Mouse (Mus musculus): ENCODE data around the gene Actn1. TPM values are rescaled to one million over a fixed set of nuclear protein-coding genes. Genes with fewer than 3 reads are reported as not detected.

Actn1 gene
- total RNA-seq, 2 experiments from 2014 or later: 13.9 to 18.2 TPM

DNA sequence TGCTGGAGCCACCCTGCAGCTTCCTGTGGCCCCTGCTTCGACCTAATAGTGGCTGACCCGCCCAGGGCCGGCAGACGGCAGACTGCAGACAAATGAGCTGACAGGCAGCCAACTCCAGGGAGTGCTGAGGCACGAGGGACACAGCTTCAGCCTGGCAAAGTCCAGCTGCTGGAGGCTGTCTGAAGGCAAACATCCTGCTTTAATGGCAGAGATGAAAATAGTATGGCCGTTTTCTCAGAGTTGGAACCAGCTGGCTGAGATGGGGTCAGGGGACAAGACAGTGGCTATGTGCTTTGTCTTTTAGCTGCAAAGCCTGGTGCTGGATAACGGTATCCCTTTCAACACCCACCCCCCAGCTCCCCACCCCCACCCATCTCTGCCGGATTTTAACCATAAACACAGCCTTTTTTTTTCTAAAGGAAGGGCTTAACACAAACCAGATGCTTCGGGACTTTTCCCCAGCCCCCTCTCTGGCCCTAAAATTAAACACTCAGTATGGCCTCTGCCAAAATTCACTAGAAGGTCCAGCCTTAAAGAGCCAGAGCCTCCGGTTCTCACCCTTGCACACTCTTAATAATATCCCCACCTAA, 30.0 kb downstream of the Actn1 start:
- ATAC-seq (replicated peaks; ENCODE audit: poor library complexity, severe bottlenecking): no peak

DNA sequence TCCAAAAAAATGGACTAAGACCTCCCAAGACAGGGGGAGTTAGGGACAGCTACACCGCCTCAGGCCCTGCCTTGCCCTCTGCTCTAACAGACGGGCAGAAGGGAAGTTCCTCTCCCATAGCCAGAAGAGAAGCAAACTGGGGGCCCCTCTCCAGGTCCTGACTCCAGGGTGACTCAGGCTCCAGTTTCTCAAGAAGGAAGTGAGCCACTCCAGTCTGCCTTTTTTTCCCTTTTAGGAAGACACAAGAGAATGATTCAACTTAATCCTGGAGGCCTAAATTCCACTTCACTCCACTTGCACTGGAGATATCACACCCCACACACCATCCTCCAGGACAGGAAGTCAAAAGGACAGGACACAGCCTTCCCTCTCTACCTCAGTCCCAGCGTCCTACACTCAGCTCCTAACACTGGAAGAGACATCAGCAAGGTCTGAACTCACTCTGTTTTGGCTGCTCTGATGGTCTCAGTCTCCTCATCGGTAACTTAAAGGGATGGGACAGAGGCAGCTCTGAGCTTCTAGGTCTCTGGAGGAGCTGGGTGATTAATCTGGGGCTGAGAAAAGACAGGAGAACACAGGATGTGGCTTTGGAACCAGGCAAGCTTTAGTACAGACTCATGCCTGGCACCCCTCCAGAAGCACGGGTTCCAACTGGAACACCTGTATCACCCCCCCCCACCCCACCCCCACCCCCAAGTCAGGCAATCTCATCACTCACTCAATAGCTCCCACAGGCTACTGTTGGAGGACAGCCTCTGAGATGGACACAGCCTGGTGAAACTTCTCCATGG, 31.0 kb downstream of the Actn1 start:
- ATAC-seq (replicated peaks; ENCODE audit: poor library complexity, severe bottlenecking): peak; percentile 80

DNA sequence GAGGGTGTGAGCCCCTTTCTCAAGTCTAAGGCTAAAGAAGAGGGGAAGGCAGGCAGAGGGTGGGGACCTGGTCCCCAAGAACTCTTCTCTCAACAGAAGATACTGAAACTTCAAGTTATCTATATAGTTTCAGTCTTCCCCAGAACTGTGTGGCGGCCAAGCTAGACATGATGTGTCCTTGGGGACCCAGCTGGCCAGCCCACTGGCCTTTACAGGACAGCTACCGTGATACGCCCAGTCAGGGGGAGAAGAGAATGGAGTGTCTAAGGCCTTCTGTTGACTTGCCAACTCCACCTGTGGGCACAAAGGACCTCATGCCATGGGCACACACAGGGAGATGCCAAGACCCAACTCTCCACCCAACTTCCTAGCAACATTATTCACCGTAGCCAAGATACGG, 31.8 kb downstream of the Actn1 start:
- ATAC-seq (replicated peaks; ENCODE audit: poor library complexity, severe bottlenecking): no peak

DNA sequence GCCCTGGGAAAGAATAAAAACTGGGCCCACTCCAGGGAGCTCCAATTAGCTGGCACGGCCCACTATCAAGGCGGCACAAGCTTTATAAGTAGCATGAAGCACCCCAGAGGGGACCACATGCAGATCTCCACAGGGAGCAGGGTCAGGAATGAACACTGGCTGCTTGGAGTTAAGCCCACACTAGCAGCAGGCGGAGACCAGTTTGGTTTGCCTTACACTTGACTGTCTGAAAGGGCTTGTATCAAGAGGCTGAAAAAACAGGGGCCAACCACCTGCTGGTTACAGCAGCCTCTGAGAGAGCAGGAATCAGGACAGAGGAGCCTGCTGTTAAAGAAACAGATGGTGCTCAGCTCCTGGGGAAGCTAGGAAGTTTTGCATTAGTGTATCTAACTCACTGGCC, 32.3 kb downstream of the Actn1 start:
- no peak for ATAC-seq (replicated peaks; ENCODE audit: poor library complexity, severe bottlenecking)

DNA sequence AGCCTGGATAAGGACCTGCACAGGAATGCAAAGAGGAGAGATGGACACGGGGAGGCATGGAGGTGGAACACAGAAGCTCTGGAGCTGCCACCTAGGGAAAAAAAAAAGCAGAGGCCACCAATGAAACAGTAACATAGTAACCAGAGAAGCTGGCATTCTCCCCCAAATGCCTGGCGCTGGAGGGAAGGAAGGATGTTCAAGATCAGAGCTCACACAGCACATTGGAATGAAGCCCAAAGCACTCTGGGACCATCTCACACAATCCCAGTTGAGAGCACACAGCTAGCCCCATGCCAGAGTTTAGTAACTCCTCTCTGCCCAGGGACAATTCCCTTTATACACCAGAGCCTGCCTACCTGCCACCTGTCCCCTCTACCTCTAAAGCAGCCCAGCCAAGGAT, 34.1 kb downstream of the Actn1 start:
- no peak for ATAC-seq (replicated peaks; ENCODE audit: poor library complexity, severe bottlenecking)

DNA sequence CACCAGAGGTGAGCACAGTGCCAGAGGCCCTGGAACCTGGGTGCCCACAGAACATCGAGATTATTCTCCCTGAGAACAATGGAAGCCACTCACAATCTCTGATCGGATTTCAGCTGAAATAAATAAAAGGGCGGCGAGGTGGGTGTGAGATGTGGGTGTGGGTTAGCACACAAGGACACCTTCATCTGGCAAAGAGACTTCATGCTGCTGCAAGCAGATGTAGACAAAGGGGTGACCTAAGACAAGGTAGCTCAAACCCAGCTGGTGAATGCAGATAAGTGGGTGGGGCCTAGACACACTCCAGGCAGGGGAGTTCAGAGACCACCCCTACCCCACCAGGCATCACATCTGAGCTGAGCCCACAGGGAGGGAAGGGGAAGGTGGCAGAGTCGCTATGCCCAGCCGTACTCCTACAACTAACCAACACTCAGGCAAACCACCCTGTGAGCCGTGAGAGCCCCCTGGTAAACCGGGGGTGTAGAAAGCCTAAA, 35.9 kb downstream of the Actn1 start:
- no peak for ATAC-seq (replicated peaks; ENCODE audit: poor library complexity, severe bottlenecking)

DNA sequence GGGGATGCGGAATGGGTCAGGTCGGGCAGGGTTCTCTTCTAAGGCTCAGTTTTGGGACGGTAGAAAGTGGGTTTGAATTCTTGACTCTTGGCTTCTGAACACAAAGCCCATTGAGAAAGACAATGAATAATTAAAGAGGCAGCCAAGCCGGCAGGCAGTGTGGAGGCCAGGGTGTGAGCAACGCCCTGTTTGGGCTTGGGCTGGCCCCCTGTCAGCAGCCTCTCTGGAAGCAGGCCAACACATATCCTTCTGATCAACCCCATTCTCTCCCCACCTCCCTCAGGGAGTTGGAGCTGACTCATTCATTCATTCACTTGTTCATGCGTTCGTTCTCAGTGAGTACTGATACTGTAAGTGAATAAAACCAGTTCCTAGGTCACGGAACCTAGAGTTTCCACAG, 36.7 kb downstream of the Actn1 start:
- ATAC-seq (replicated peaks; ENCODE audit: poor library complexity, severe bottlenecking): no peak

DNA sequence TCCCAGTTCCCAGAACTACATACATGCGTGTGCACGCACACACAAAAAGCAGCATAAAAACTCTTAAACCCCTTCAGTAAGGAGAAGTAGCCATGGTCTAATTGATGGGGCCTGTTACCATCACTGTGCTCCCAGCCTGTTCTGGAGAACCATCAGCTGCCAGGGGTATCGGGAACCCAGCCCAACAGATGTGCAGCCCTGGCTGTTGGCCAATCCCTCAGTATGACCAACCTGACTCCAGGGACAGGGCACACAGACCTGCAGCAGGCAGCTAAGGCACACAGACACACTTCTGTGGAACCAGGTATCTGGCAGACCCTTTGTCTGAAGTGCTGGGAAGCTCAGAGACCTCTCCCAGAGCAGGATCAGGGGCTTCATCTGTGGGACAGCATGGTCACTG, 37.7 kb downstream of the Actn1 start:
- no peak for ATAC-seq (replicated peaks; ENCODE audit: poor library complexity, severe bottlenecking)

DNA sequence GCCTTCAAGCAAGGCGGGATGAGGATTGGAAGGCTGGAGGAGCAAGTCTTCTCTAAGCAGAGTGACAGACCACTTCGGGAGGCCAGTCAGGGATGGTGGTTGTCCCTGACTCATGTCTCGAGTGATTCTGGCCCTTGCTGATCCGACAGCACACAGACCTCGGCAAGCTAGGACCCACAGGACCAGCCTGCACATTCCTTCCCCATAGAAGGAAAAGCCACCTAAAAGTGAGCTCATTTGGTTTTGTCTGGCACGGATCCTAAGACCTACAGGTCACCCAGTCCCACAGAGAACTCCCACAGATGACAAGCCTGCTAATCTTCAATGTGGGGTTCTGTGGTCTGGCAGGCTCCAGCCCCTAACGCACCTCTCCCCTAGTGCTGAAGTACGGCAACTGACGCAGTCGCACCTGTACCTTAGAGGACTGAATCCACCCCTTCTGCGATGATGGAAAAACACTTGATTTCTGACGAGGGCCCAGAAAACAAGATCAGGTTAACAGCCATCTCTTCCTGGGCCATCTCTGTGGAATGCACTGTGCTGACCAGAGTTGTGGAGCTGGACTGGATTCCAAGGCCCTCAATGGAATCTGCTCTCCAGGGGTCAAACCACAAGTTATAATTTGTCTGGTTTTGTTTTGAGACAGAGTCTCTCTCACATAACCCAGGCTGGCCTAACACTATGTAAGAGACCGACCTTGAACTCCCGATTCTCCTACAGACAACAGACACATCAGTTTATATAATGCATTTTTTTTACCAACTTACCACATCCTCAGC, 39.7 kb downstream of the Actn1 start:
- no peak for ATAC-seq (replicated peaks; ENCODE audit: poor library complexity, severe bottlenecking)

DNA sequence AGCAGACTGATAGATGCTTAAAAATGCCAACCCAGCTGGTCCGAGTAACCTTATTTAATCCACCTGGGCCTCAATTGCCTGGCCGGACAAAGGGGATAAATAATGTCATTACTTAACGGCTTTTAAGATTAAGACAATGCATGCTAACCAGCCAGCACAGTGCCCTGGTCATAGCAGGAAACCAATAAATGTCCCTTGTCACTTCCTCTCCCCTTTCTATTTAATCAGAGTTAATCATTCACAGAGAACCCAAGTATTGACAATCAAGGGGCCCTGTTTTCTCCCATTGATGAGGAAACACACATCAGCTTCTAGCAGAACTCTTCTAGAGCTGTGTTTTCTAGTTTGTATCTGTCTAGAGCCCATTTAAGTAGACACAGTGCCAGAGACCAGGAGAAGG, 41.4 kb downstream of the Actn1 start:
- no peak for ATAC-seq (replicated peaks; ENCODE audit: poor library complexity, severe bottlenecking)

DNA sequence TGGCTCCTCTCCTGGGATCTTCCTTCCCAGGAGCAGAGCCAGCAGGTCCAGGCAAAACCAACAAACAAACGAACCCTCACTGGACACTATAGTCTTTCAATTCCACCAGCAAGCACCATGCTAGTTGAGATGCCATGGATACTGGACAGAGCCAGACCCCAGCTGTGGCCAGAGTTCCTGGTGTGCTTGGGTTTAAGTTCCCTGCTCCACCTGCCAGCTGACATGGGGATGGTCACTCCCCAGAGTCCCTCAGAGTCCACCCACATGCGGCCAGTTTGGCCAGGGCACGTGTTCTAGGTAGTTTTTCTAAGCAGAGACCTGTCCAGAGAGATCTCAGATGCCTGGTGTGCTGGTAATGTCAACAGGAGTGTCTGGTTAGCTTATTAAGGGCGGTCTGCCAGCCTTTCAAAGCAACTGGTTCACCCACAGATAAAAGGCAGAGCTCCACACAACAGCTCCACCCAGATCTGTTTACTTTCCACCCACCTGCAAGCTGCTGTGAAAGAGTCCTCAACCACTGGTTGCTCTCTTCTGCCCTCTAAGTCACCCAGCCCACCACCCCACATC, 42.0 kb downstream of the Actn1 start:
- no peak for ATAC-seq (replicated peaks; ENCODE audit: poor library complexity, severe bottlenecking)

DNA sequence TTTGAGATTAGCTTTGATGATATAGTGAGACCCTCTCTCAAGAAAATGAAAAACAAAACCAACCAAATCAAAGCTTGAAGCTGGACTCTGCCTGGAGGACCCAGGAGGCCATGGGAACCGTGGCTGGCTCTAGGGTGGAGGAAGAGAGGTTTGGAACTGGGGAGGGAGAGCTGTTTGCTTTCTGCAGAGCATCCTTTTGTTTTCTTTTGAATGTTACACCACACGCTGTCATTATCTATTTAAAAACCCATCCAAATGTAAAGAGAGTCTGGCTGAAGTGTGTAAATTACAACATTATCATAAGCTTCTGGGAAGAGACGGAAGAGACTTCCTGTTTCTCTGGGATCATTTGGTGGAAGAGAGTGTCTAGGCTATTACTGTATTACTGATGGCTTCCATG, 43.1 kb downstream of the Actn1 start:
- no peak for ATAC-seq (replicated peaks; ENCODE audit: poor library complexity, severe bottlenecking)

DNA sequence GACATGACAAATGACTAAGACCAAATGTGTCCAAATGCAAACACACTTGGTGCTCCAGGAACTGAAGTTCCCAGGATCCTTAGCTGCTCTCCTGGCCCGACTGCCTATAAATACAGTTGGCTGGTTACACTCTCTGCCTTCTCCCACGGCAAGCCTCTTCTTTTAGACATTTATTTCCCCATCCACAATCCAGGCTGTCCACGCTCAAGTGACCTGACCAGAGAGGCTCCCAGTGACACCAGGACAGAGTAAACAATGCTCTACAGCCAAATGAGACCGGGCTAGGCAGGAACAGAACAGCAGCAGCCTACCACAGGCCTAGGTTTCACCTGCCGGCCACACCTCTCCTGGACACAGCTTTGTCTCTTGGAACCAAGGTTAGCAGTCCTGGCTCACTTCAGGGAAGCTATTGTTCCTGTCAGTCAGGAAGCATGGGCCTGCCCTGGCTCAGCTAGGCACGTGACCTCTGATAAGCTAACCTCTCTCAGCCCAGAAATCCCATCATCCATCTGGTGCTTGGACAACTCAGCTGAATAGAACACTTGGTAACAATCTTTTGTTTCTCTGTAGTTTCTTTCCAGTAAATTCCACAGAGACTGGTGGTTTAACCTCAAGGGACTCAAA, 43.8 kb downstream of the Actn1 start:
- ATAC-seq (replicated peaks; ENCODE audit: poor library complexity, severe bottlenecking): no peak

DNA sequence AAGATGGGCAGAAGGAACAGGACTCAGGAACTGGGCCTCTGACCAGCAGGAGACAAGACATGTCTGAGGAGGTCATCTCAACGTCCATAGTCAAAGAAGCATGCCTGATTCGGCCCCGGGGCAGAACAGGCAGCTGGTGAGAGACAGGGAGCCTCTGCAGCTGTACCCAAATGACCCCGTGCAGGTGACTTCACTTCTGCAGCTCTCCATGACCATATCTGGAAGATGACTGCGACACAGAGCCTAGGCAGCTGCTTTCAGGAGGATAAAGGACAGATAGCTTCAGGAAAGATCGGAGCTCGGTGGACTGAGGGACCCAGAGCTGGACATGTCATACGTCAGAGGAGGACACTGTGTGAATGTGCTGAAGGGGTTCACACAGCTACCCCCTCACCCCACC, 46.4 kb downstream of the Actn1 start:
- no peak for ATAC-seq (replicated peaks; ENCODE audit: poor library complexity, severe bottlenecking)

DNA sequence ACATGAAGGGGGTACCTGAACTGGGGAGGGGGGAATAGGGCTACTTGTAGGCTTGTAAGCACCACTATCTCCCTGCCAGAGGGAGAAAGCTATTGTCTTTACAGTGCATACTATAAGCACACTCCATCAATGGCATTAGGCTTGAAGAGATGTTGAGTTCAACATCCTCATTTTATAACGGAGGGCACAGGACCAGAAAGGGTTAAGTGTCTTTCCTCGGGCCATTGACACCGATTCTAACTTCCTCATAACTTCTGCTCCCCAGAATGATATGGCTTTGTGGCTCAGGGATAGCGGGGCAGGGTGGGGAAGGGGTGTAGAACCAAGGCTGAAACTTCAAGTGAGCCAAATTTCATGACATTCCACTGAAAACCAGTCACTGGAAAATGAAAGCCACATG, 46.9 kb downstream of the Actn1 start:
- peak; percentile 66 for ATAC-seq (replicated peaks; ENCODE audit: poor library complexity, severe bottlenecking)

DNA sequence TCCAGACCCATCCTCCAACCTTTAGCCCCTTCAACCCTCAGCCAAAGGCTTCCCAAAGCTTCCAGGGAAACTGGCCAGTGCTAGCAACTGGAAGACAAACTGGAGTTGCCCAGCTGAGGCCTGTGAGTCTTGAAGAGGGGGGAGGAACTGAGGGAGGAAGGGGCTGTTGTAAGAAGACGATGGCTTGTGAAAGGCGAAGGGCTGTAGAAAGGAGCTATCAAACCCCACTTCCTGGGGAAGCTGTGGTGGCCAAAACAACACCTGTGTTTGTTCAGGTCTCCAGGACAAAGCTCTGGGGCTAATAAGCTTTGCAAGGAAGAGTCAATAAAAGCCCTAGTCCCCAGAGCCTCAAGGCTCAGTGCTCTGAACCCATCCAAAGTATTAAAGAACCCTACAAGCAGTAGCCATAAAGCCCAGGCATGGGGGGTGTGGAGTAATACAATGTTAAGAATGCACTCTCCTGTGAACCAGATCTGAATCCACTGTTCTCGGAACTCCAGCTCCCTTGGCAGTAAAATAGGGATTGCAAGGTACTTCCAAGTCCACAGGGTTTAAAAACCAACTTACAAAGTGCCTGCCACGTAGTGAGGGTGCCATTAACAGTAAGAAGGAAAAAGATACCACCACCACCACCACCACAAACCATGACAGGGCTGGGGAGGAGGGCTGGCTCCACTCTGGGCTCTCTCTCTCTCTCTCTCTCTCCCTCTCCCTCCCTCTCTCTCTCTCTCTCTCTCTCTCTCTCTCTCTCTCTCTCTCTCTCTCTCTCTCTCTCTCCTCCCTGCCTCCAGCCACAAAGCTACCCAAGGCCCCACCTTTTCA, 49.2 kb downstream of the Actn1 start:
- peak; percentile 73 for ATAC-seq (replicated peaks; ENCODE audit: poor library complexity, severe bottlenecking)

DNA sequence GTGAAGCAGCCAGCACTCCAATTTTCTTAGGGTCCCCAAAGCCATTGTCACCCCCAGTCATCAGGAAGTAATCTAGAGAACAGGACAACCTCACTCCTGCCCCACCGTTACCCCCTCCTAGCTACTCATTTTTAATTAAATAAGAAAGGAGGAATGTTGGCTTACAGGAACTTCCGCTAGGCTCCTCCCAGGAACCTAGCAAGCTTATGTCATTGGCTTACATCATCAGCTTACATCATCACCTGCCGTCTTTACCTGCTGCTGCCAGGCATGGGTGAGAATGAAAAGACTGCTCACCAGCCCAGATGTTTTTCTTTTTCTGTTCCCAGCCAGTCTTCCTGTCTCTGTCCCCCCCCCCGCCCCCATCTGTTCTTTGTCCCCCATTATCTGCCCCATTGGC, 50.3 kb downstream of the Actn1 start:
- no peak for ATAC-seq (replicated peaks; ENCODE audit: poor library complexity, severe bottlenecking)

DNA sequence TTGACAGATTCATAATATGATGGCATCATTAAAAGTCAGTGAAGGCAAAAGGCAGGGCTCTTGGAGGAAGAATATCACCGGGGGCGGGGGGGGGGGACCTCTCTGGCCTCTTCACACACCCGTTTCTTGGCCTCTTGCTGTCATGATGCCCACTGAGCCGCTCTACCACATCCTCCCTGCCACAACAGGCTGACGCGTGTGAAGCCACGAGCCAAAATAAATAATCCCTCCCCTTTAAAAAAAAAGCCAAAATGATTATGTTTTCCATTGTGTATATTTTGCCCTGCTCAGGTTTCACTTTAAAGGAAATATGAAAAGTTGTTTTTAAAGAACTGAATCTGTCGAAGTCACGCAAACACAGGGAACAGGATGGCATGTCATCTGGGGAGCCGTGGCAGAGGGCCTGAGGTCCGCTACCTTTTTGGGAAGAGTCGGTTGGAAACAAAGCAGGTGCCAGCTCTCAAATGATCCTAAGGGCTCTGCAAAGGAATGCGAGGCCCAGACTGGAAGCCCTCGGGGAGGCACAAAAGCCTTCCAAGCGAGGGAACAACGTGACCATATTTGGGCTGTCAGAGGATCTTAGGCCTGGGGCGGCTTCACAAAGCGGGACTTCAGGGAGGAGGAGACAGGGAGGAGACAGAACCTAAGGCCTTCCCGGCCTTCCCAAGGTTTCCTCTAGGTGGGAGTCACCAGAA, 51.9 kb downstream of the Actn1 start:
- no peak for ATAC-seq (replicated peaks; ENCODE audit: poor library complexity, severe bottlenecking)

DNA sequence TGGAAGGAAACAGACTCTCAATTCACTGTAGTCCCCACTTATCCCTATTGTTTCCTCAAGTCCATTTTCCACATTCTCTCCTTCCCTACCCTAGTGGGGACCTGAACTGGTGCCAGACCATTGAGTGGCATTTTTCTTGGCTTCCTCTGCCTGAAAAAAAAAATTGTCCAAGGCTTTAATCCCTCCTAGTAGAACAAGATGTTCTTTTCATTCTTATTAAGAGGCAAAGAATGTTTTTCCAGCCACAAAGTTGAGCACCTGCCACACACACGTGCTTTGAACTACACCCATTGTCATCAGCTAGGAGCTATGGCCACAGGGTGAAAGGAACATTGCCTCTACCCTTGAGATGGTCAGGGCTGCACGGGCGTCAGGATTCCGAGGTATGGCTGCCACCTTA, 56.9 kb downstream of the Actn1 start:
- no peak for ATAC-seq (replicated peaks; ENCODE audit: poor library complexity, severe bottlenecking)

Data from granulocyte monocyte progenitor cell, adult 5-6 weeks (primary cell).